Mouse (Mus musculus) heart, postnatal 0 days (tissue): Measurements from ENCODE around the gene 1700013G24Rik.

Source experiments
- CTCF ChIP-seq: IDR thresholded peaks from 2 replicates; pipeline ENCODE4 v1.5.1; 2016; ENCODE audit warnings: antibody characterized with exemption, control low read depth, low read depth
- EP300 ChIP-seq: IDR thresholded peaks from 2 replicates; pipeline ENCODE4 v1.6.1; 2016; ENCODE audit warnings: antibody characterized with exemption, low read depth

DNA sequence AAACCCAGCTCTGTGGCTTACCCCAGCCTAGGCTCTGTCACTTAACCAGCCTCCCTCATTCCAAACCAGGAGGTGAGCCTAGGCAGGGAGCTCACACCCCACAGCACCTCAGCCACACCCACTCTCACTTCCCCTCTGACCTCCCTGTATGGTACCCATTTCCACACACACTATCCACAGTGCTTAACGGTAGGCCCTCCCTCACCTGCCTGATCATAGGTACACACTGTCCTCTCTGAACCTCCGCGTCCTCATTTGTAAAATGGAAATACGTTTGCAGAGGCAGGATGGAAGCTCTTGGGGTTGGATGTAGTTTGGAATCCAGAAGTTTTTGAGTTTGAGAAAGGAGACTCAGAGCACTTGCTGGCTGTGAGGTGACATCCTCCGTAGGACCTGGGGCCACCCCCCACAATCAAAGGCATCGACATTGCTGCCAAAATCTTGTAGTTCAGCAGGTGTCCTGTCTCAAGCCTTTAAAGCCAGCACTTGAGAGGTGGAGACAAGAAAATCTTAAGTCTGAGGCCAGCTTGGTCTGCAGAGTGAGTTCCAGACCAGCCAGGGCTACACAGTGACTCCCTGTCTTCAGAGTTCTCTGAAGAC is 42.5 kb downstream of the 1700013G24Rik start:
- no peak for TF ChIP-seq CTCF
- TF ChIP-seq EP300 = no peak
